Mouse (Mus musculus): ENCODE measurements around the gene Ubl7. TPM values are rescaled to one million over a fixed set of nuclear protein-coding genes. Genes with fewer than 3 reads are reported as not detected.

Gene Ubl7
- total RNA-seq, 1 experiment from 2014 or later, result 89.0 TPM

DNA sequence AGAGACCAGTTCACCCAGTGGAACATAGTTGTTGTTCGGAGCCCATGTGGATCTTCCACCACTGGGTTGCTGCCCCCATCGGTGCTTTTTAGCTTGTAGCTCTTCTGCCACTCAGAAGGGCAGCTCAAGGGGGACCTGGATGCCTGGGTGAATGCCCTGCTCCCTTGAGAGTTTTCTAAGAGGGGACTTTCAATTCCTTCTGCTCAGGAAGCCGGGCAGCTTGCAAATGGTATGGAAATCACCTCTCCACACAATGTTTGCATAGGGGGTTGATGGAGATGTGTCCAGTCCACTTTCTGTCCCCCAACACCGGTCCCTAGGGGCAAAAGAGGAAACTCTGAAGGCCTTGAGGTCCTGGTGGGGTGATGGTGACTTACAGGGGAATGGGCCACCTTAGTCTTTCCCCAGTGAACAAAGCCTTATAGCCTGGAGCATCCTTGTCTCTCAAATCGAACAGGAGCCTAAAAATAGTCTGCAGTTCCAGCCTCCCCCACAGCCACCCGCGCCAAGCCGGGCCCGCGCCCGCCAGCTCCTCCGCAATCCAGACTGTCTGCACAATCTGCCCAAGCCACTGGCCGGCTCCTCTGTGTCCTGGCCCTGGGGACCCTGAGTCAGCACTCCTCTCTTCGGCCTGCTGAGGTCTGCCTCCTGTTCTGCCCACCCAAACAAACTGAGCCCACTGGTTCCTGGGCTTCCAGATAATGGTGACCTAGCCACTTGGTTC, 56.6 kb downstream of the Ubl7 start:
- peak; percentile 43 for DNase-seq

DNA sequence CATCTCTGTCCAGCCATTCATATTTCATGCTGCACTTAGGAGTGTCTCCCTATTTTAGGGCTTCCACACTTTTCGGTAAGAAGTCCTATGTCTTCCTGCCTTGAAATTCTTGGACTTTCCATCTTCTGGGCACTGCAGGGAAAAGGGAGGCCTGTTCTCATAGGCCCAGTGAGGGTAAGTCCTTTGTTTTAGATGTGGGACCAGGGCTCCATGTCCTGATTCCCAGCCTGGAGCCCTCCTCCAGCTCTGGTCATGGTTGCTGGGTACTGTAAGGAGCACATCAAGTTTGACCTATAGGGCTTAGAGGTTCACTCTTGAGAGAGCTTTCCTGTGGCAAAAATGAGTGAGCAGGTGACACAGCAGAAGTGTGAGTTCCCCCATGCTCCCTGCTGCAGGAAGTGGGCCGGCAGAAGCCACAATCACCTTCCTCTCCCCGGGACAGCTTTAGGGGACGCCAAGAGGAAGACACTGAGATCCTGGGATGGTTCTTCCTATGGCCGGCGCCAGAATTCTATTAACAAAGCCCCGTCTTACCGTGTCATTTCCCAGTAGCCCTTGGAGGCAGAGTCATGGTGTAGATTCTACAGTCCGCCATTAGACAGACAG, 57.5 kb downstream of the Ubl7 start:
- no peak for DNase-seq

DNA sequence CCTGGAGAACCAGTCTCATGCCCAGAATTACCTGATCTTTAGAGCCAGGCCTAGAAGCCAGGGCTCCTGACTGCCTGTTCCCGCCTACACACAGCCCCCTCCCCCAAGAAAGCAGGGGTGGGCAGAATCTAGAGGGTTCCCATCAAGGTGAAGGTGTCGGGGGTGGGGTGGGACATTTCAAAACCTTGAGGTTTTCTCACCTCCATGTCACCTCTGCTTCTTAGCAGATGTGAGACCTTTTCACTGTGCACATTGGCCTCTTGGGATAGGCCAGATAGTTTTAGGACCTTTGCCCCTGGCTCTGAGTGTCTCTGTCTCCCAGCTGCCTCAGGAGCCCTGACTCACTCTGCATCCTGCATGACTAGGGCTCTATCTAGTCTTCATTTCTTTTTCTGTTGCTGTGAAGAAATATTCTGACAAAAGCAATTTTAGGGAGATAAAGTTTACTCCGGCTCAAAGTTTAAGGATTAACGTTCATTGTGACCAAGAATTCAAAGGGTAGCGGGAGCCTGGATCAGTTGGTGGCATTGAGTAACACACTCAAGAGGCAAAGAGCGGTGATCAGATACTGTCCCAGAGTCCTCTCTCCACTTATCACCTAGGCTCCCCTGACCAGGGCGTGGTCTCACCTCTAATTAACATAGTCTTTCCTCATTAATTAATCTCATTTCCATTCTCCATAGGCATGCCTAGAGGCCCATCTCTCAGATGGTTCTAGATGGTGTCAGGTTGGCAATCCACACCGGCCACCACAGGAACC, 58.2 kb downstream of the Ubl7 start:
- DNase-seq, result no peak

DNA sequence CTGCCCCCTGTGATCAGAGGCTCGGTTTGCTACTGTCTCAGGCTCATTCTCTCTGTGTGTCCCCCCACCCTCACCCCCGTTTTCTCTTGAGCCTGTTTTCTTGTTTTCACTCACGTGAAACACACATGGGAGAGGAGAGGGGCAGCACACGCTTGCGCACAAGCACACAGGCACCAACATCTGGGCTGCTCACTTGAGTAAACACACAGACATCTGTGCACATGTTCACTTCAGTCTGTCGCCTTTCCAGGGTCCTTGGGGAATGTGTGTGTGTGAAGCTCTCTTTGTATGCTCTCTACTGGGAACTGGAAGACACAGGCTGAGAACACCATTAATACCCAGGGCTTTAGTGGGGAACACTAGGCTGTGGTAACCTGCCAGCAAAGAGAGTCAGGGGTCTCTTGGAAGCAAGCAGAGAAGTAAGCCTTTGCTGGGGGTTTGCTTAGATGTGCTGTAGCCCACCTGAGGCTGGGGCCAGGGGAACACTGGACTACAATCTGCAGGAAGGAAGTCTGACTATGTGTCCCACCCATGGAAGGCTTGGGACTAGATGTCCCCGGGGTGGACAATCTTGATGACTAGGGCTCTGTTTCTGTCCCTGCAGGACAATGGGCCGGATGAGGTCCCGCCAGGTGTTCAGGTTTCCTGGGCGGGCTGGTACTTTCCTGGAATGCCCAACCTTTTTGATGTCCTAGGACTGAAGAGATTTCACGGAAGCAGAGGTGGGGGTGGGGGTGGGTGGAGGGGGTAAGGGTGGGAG, 59.1 kb downstream of the Ubl7 start:
- DNase-seq, result no peak

DNA sequence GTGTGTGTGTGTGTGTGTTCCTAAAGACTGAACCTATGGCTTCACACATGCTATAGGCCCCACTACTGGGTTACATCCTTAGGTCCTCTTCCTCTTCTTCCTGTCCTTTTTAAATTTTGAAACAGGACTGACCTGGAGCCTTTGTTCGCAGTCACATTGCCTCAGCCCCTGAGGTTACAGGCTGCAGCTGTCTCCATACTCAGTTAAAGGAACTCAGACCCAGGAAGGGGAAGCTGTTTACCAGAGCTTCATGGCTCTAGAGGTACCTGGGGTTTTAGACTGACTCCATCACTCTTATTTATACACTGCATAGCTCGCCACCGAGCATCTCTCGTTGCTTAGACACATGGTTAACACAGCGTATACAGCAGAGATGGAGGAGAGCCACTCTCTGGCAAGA, 60.6 kb downstream of the Ubl7 start:
- DNase-seq, result no peak

DNA sequence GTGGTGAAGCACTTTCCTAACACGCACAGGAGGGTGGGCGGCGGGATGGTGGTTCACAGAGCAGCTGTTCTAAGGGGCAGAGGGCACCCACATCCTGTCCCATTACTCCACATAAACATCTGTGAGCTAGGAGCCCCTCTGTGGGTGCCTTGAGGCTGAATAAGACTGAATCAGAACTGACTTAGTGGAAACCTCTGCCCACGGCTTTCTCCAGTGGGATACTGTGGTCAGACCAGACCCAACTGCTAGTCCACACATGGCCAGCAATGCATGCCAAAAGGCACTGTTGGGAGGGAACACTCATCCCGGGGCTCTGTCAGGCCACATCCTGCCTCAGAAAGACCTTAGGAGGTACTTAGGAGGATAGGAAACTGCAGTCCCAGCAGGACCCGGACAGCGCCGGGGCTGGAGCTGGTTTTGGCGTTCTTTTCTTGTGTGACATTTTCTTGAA, 61.4 kb downstream of the Ubl7 start:
- DNase-seq, result no peak

DNA sequence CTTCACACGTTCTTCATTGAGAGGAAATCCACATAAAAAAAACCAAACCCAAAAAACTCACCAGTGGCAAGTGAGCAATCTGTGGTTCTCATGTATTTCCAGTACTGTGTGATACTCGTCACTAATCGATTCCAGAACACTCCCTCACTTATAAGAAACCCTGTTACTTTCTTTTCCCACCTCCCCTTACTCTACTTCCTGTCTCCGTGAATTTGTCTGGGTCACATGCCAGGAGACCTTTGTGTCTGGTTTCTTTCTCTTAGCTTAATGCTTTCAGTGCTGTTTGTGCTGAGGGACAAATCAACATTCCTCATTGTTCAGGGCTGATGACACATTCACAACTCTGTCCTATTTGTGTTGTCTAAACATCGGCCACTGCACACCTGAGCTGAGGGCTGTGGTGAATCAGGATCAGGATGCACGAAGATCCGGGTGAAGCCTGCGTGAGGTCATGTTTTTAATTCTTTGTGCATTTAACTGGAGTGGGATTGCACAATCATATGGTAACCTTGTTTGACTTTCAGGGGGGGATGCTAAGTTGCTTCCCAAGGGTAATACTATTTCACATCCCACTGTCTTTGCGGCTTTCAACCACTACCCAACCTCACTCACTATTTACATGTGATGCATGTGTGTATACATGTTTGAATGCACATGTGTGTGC, 62.1 kb downstream of the Ubl7 start:
- DNase-seq, result no peak

DNA sequence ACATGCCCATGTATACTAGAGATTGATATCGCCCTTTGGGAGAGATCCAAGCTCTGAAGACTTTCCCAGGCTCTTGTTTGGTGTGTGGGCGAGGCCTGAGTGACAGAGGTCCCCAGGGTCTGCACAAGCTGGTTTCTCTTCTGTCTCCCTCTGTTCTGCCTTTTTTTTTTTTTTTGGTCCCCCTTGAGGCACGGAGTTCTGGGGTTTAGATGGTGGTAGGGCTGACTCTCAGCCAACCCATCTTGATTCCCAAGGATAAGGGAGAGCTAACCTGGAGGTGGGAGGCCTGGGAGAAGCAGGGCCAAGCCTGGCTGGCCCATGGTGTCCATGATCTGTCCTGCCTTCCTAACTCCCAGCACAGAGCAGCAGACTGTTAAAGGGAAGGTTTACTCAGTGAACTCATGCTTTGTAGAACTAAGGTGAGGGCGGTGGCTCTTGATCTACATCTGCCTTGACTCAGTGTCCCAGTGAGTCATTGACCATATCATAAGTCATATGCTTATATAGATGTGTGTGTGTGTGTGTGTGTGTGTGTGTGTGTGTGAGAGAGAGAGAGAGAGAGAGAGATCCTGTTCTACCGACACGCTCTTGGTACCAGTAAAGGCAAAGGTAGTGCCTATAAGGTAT, 62.8 kb downstream of the Ubl7 start:
- no peak for DNase-seq

DNA sequence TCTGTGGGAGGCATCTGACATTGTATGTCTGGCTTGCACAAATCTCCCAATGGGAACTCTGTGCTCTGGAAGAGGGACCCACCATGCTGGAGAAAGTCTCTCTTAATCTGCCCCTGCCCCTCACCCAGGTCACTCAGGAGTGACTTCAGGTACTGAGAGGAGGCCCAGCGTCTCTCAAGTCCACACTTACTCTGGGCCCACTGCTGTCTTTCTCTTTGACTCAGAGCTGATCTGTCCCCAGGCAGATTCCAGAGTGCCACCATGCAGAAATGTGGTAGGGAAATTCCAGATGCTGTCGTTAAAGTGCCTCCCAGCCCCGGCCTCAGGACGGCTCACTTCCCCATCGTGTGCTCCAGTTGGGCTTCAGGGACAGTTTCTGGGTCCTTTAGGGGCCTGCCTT, 63.4 kb downstream of the Ubl7 start:
- no peak for DNase-seq

DNA sequence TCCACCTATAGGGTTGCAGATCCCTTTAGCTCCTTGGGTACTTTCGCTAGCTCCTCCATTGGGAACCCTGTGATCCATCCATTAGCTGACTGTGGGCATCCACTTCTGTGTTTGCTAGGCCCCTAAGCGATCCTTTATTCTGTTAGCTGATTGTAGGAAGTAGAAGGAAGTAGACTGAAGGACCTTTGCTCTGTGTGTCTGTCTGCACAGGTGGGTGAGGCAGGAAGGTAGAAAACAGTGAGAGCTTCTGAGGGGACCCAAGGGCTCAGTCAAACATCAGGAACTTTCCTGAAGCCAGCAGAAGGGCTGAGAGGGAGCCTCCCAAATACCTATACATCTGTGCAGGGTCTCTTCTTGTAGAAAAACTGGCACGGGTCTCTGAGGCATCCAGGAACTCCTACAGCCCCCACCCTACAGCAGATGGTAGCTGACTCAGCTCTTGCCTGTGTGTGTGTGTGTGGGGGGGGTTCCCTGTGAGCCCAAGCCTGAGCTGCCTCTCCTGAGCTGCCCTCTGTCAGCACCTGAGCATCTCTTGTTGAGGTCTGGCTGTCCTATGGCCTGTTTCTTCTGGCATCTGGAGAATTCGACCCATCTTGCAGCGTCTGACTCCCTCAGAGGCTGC, 64.5 kb downstream of the Ubl7 start:
- no peak for DNase-seq

DNA sequence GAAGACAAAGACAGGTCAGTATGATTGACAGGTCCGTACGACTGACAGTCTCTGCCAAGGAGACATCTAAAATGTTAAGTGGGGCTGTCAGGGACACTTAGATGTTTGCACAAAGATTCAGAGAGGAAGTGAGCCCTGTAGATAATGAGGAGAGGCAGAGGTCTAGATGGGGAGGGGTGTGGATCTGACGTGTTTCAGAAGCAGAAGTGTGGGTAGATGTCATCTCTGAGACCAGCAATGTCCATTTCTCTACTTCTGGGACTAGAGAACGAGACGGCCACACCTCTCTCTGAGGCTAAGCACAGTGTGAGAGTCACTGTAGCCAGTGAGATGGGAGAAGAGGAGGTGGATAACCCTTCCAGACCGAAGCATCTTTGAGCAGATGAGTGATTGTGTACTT, 67.2 kb downstream of the Ubl7 start:
- no peak for DNase-seq

DNA sequence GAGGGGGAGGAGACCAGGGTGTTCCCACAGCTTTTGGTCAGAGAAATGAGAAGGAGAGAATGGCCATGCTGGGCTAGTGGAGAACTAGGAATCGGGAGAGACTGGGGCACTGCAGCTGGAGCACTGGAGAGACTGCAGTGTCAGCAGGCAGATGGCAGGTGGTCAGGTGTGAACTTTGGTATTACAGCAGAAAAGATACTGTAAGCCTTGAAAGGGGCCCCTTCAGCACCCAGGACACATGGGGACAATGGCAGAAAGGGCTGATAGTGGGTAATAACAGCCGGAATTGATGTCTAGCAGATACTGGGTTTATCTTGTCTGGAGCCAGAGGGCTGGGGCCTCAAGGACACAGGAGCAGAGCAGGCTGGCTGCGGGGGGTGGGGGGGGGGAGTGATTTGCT, 68.1 kb downstream of the Ubl7 start:
- DNase-seq, result no peak

Other genes starting within 250 kb of the Ubl7 start
- 5.5 TPM in 1 of 2 replicates, not detected in the other for gene Cyp1a2, start 227.3 kb upstream of the Ubl7 start, total RNA-seq (2021)
- 0.12 and 0.57 TPM in 2 replicates for gene Cyp1a1, start 223.1 kb upstream of the Ubl7 start, total RNA-seq (2021)
- 10.5 and 11.2 TPM in 2 replicates for gene Edc3, start 202.4 kb upstream of the Ubl7 start, total RNA-seq (2021)
- gene Clk3, start 145.1 kb upstream of the Ubl7 start, total RNA-seq (2021), result 71.1 and 91.1 TPM in 2 replicates
- 3.9 and 4.9 TPM in 2 replicates for gene Arid3b, start 74.2 kb upstream of the Ubl7 start, total RNA-seq (2021)
- 8.6 and 8.8 TPM in 2 replicates for gene Sema7a, start 29.1 kb downstream of the Ubl7 start, total RNA-seq (2021)
- 6,596 and 7,089 TPM in 2 replicates for gene Cyp11a1, start 95.4 kb downstream of the Ubl7 start, total RNA-seq (2021)
- gene Stra6, start 152.8 kb downstream of the Ubl7 start, total RNA-seq (2021), result 1.6 and 2.1 TPM in 2 replicates
- gene Ccdc33, start 207.8 kb downstream of the Ubl7 start, total RNA-seq (2021), result 0.39 and 0.76 TPM in 2 replicates

Data from adrenal gland, postnatal 25 days (tissue).